Mouse (Mus musculus) cerebellum, postnatal 36 days (tissue): ENCODE measurements at regions not wholly inside any gene's neighbourhood (a gene's known extent, or its start where the extent isn't known, plus 50 kb on each side); places are given as distances from the start of the nearest gene placed in this dataset.
"Not testable (repeated sequence)": the region's sequence is repeated elsewhere in the genome, so short reads cannot be mapped to it uniquely, and the experiment has no call there.

Source experiments
- DNase-seq, 2 experiments: peaks; one replicate each; pipeline ENCODE4 v3.0.0; 2021 to 2022; ENCODE audit warnings: mixed read lengths in 2 of 2

- DNase-seq, result no peak
These were observed 83.9 kb upstream of the Hcrtr2 start for GRCm38 (mm10) chr9:76407549-76407948.

GRCm38 (mm10) chr9:76401897-76402670 lies 78.4 kb upstream of the Hcrtr2 start:
- DNase-seq, result not testable (repeated sequence)

GRCm38 (mm10) chr9:76400900-76401299 lies 77.2 kb upstream of the Hcrtr2 start:
- DNase-seq, result no peak

GRCm38 (mm10) chr9:76393763-76394162 lies 70.1 kb upstream of the Hcrtr2 start:
- DNase-seq, result no peak

GRCm38 (mm10) chr9:76390839-76391238 lies 67.2 kb upstream of the Hcrtr2 start:
- DNase-seq, result peak in 1 of 2 experiments; percentile 14
